Mouse (Mus musculus): ENCODE measurements at regions not wholly inside any gene's neighbourhood (a gene's known extent, or its start where the extent isn't known, plus 50 kb on each side); places are given as distances from the start of the nearest gene placed in this dataset.
A peak's percentile ranks its signal among the peaks of the same experiment; 100 is the strongest.
"Not testable (repeated sequence)": the region's sequence is repeated elsewhere in the genome, so short reads cannot be mapped to it uniquely, and the experiment has no call there.

DNA sequence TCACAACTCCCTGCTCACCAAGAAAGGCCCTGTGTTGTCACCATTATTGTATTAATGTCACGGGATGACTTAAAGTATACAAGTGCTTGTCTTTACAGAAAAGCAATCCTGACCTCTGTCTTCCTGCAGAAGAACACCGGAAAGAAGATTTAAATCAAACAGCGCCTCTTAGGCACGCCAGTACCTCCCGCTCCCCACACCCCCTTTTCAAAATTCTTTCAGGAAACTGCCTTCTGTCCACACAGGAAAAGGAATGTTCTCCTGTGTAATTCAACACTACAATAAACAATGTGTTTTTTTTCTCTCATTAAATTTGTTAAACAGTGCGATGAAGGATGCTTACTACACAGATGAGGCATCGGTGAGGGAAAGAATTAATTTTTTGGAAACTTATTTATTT, 112.6 kb upstream of the Stt3b start:
- H3K4me1 ChIP-seq (ENCODE audit: control insufficient read depth, insufficient read depth, low read length): no peaks in the 10 kb centered on the region
- peak; percentile 23 for DNase-seq
- TF ChIP-seq POLR2A (IDR thresholded peaks at IDR 0.05; ENCODE audit: low read depth, low read length) (no peak), CTCF (conservative IDR thresholded peaks at IDR 0.05; ENCODE audit: insufficient read depth, insufficient read length, low read depth, low read length) (no peak)
- no peak overlapping the region for H3K27ac ChIP-seq (ENCODE audit: insufficient read depth, low read depth, low read length)
- no peaks in the 10 kb centered on the region for H3K27me3 ChIP-seq (replicated peaks; ENCODE audit: control insufficient read depth, insufficient read depth, low read length)
- WGBS: 57% methylated on average over 7 of the region's 7 CpGs
- H3K36me3 ChIP-seq (ENCODE audit: control insufficient read depth, insufficient read depth, low read length): no peaks in the 10 kb centered on the region
- H3K4me3 ChIP-seq (ENCODE audit: insufficient read depth, low read depth, low read length): no peak overlapping the region

GRCm38 (mm10) chr9:115426682-115427081, 116.5 kb upstream of the Stt3b start:
- TF ChIP-seq CTCF (conservative IDR thresholded peaks at IDR 0.05; ENCODE audit: insufficient read depth, insufficient read length, low read depth, low read length): no peak
- TF ChIP-seq POLR2A (IDR thresholded peaks at IDR 0.05; ENCODE audit: low read depth, low read length): no peak
- 89% methylated on average over 8 of the region's 8 CpGs for WGBS
- no peak for DNase-seq
- H3K27me3 ChIP-seq (replicated peaks; ENCODE audit: control insufficient read depth, insufficient read depth, low read length): no peaks in the 10 kb centered on the region
- H3K4me3 ChIP-seq (ENCODE audit: insufficient read depth, low read depth, low read length): no peak overlapping the region
- H3K4me1 ChIP-seq (ENCODE audit: control insufficient read depth, insufficient read depth, low read length): no peaks in the 10 kb centered on the region
- no peaks in the 10 kb centered on the region for H3K36me3 ChIP-seq (ENCODE audit: control insufficient read depth, insufficient read depth, low read length)
- H3K27ac ChIP-seq (ENCODE audit: insufficient read depth, low read depth, low read length): no peak overlapping the region

DNA sequence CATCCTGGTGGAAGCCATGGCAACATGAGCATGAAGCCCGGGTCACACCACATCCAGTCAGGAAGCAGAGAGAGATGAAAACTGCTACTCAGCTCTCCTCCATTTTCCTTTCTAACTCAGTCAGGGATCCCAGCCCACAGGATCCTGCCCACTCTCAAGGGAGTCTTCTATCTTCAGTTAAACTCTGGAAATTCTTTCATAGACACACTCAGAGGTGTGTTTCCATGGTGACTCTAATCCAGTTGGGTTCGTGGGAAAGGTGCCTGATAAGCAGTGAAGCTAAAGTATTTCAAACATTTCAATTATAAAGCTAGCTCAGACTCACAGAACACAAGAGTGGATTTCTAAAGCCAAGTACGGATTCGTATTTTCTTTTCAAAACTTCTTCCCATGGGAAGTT, 120.0 kb upstream of the Stt3b start:
- H3K4me3 ChIP-seq (ENCODE audit: insufficient read depth, low read depth, low read length): no peak overlapping the region
- no peak for DNase-seq
- no peaks in the 10 kb centered on the region for H3K4me1 ChIP-seq (ENCODE audit: control insufficient read depth, insufficient read depth, low read length)
- H3K36me3 ChIP-seq (ENCODE audit: control insufficient read depth, insufficient read depth, low read length): no peaks in the 10 kb centered on the region
- 78% methylated on average over 4 of the region's 4 CpGs for WGBS
- no peak overlapping the region for H3K27ac ChIP-seq (ENCODE audit: insufficient read depth, low read depth, low read length)
- TF ChIP-seq CTCF (conservative IDR thresholded peaks at IDR 0.05; ENCODE audit: insufficient read depth, insufficient read length, low read depth, low read length): no peak
- no peak for TF ChIP-seq POLR2A (IDR thresholded peaks at IDR 0.05; ENCODE audit: low read depth, low read length)
- H3K27me3 ChIP-seq (replicated peaks; ENCODE audit: control insufficient read depth, insufficient read depth, low read length): no peaks in the 10 kb centered on the region

GRCm38 (mm10) chr9:115434696-115435095, 124.5 kb upstream of the Stt3b start:
- H3K27me3 ChIP-seq (replicated peaks; ENCODE audit: control insufficient read depth, insufficient read depth, low read length): no peaks in the 10 kb centered on the region
- no peak overlapping the region for H3K27ac ChIP-seq (ENCODE audit: insufficient read depth, low read depth, low read length)
- no peaks in the 10 kb centered on the region for H3K36me3 ChIP-seq (ENCODE audit: control insufficient read depth, insufficient read depth, low read length)
- TF ChIP-seq POLR2A (IDR thresholded peaks at IDR 0.05; ENCODE audit: low read depth, low read length): no peak
- no peak for TF ChIP-seq CTCF (conservative IDR thresholded peaks at IDR 0.05; ENCODE audit: insufficient read depth, insufficient read length, low read depth, low read length)
- DNase-seq: peak; percentile 53
- 46% methylated on average over 5 of the region's 5 CpGs for WGBS
- H3K4me1 ChIP-seq (ENCODE audit: control insufficient read depth, insufficient read depth, low read length): no peaks in the 10 kb centered on the region
- no peak overlapping the region for H3K4me3 ChIP-seq (ENCODE audit: insufficient read depth, low read depth, low read length)

DNA sequence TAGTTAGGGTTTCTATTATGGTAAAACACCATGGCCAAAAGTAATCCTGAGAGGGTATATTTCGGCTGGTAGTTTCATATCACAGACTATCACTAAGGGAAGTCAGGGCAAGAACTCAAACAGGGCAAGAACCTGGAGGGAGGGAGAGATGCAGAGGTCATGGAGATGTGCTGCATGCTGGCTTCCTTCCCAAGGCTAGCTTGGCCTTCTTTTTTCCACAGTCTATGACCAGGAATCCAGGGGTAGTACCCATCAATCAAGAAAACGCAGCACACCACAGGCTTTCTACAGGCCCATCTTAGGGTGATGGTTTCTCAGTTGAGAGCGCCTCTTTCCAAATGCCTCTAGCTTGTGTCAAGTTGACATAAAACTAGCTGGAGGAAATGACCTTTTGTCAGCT, 126.1 kb upstream of the Stt3b start:
- 81% methylated on average over 3 of the region's 3 CpGs for WGBS
- no peaks in the 10 kb centered on the region for H3K27me3 ChIP-seq (replicated peaks; ENCODE audit: control insufficient read depth, insufficient read depth, low read length)
- H3K27ac ChIP-seq (ENCODE audit: insufficient read depth, low read depth, low read length): no peak overlapping the region
- H3K36me3 ChIP-seq (ENCODE audit: control insufficient read depth, insufficient read depth, low read length): no peaks in the 10 kb centered on the region
- no peak for DNase-seq
- no peaks in the 10 kb centered on the region for H3K4me1 ChIP-seq (ENCODE audit: control insufficient read depth, insufficient read depth, low read length)
- TF ChIP-seq POLR2A (IDR thresholded peaks at IDR 0.05; ENCODE audit: low read depth, low read length): no peak
- TF ChIP-seq CTCF (conservative IDR thresholded peaks at IDR 0.05; ENCODE audit: insufficient read depth, insufficient read length, low read depth, low read length): no peak
- H3K4me3 ChIP-seq (ENCODE audit: insufficient read depth, low read depth, low read length): no peak overlapping the region

DNA sequence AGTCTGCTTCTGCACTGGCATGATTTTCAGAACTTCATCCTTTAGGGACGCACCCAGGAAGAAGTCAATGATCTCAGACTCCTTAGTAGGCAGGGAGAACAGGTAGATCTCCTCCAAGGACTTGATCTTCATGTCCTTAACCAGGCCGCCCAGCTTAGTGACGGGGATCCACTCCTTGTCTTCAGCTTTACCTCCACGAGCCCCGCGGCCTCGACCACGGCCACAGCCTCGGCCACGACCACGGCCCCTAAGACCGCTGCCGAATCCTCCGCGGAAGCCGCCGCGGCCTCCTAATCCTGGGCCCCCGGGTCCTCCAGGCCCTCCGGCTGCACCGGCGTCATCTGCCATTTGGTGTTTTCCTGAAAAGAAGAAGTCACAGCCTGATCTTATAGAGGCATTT, 128.0 kb upstream of the Stt3b start:
- 99% methylated on average over 22 of the region's 22 CpGs for WGBS
- not testable (repeated sequence) for H3K27ac ChIP-seq (ENCODE audit: insufficient read depth, low read depth, low read length); DNase-seq; H3K27me3 ChIP-seq (replicated peaks; ENCODE audit: control insufficient read depth, insufficient read depth, low read length); H3K36me3 ChIP-seq (ENCODE audit: control insufficient read depth, insufficient read depth, low read length); H3K4me1 ChIP-seq (ENCODE audit: control insufficient read depth, insufficient read depth, low read length); H3K4me3 ChIP-seq (ENCODE audit: insufficient read depth, low read depth, low read length)

- TF ChIP-seq POLR2A (IDR thresholded peaks at IDR 0.05; ENCODE audit: low read depth, low read length) (no peak), CTCF (conservative IDR thresholded peaks at IDR 0.05; ENCODE audit: insufficient read depth, insufficient read length, low read depth, low read length) (no peak)
- Histone ChIP-seq H3K4me1 (ENCODE audit: control insufficient read depth, insufficient read depth, low read length) (no peaks in the 10 kb centered on the region), H3K27ac (ENCODE audit: insufficient read depth, low read depth, low read length) (no peak overlapping the region), H3K27me3 (replicated peaks; ENCODE audit: control insufficient read depth, insufficient read depth, low read length) (no peaks in the 10 kb centered on the region), H3K36me3 (ENCODE audit: control insufficient read depth, insufficient read depth, low read length) (no peaks in the 10 kb centered on the region), H3K4me3 (ENCODE audit: insufficient read depth, low read depth, low read length) (no peak overlapping the region)
- WGBS: 88% methylated on average over 11 of the region's 11 CpGs
- DNase-seq: no peak
Observed at GRCm38 (mm10) chr9:115446681-115447080, 136.5 kb upstream of the Stt3b start.

DNA sequence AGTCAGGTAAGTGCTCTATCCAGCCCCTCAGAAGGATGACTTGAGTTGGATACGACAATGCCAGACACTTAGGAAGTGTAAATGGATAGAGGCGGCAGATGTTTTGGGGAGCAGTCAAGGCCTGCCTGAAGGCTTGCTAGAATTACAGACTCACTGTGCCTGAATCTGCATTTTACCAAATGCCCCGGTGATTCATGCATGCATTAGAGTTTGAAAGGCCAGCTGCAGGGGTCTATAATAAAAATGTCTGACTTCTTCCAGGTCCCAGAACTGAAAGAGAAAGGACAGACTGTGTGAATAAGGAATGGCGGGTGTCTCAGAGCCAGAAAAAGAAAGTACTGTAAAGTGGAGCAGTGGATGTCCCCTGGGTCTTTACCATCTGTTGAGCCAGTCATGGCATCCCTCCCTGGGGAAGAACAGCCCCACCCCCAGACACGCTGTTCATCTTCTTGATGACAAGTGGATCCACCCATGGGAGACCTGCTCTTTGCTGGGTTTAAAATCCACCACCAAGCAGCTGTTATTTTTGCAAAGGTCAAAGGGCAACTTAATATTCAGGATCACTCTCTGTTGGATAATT, 140.6 kb upstream of the Stt3b start:
- whole genome bisulfite sequencing: 86% methylated on average over 5 of the region's 5 CpGs
- no peaks in the 10 kb centered on the region for H3K4me1 ChIP-seq (ENCODE audit: control insufficient read depth, insufficient read depth, low read length)

More for the DNA sequence above, 140.6 kb upstream of the Stt3b start:
- Histone ChIP-seq H3K27me3 (replicated peaks; ENCODE audit: control insufficient read depth, insufficient read depth, low read length) (no peaks in the 10 kb centered on the region), H3K27ac (ENCODE audit: insufficient read depth, low read depth, low read length) (no peak overlapping the region), H3K4me3 (ENCODE audit: insufficient read depth, low read depth, low read length) (no peak overlapping the region), H3K36me3 (ENCODE audit: control insufficient read depth, insufficient read depth, low read length) (no peaks in the 10 kb centered on the region)
- TF ChIP-seq POLR2A (IDR thresholded peaks at IDR 0.05; ENCODE audit: low read depth, low read length) (no peak), CTCF (conservative IDR thresholded peaks at IDR 0.05; ENCODE audit: insufficient read depth, insufficient read length, low read depth, low read length) (no peak)
- DNase-seq: no peak
